Comparison of ENCODE assay signal across 19 mouse cellular contexts in genomic region chr6:8467667-8468337, GRCm38 (mm10). TPM values are rescaled to one million over a fixed set of nuclear protein-coding genes. Genes with fewer than 3 reads are reported as not detected.
DNase-seq lines count a peak whose midpoint lies in the region; ATAC-seq and TF ChIP-seq lines count a peak whose summit lies in the region.
"Had no signal": no experiment of that assay in that cellular context is flagged by ENCODE, and none has a peak within 500 bp of the region (broad histone marks: within the 10 kb centered on the region; RNA-seq: fewer than 3 reads in every experiment).

No protein-coding gene starts in this region.

- no peaks in the 10 kb centered on the region for H3K36me3 ChIP-seq in kidney, embryonic 15.5 days
- H3K36me3 ChIP-seq in kidney, adult 2 months (ENCODE audit: control insufficient read depth, insufficient read depth, low read length): no peaks in the 10 kb centered on the region
- H3K36me3 ChIP-seq in ES-E14 (ENCODE audit: control insufficient read depth, insufficient read depth, low read length, poor library complexity, severe bottlenecking): no peaks in the 10 kb centered on the region
- H3K36me3 ChIP-seq: embryonic facial prominence, embryonic 13.5 days; heart, embryonic 15.5 days; intestine, embryonic 15.5 days; limb, embryonic 10.5 days had no signal

- TF ChIP-seq POLR2A in kidney, adult 2 months (IDR thresholded peaks at IDR 0.05; ENCODE audit: low read depth, low read length): no peak

- H3K4me1 ChIP-seq in kidney, embryonic 15.5 days: peaks cover 7% of the 10 kb centered on the region
- H3K4me1 ChIP-seq in kidney, adult 2 months (ENCODE audit: control insufficient read depth, insufficient read depth, low read length): peaks cover 5% of the 10 kb centered on the region; the same call in 1 of the 2 replicates
- no peaks in the 10 kb centered on the region for H3K4me1 ChIP-seq in ES-E14 (ENCODE audit: control insufficient read depth in 2 of 2, insufficient read depth in 2 of 2, low read length in 2 of 2, poor library complexity in 1 of 2)
- H3K4me1 ChIP-seq: embryonic facial prominence, embryonic 13.5 days; intestine, embryonic 15.5 days; limb, embryonic 10.5 days had no signal

- DNase-seq in kidney, adult 2 months: no peak
- DNase-seq in ES-E14 (ENCODE audit: low read depth, low spot score): peak; percentile 17
- DNase-seq in ZHBTc4 (ENCODE audit: low read depth, low spot score): peak; percentile 36
- DNase-seq in lung, postnatal 10 days: peak; percentile 36
- no peak for DNase-seq in right cerebral cortex, adult 2 months (ENCODE audit: low spot score in 2 of 2)
- DNase-seq: adrenal gland, adult 8-10 months; cerebellum, adult 18-20 months; gastrocnemius, adult 2 months; heart, adult 11 months; thymus, postnatal 14 days had no signal

- in situ Hi-C loops in ES-E14 (cut with MboI; ENCODE audit: low sequenced_read_pairs in 2 of 2, unreplicated experiment in 2 of 2): no loop called here

- H3K9ac ChIP-seq in kidney, embryonic 15.5 days: no peak overlapping the region
- no peak overlapping the region for H3K9ac ChIP-seq in ES-E14 (ENCODE audit: insufficient read depth, low read depth, low read length, poor library complexity, severe bottlenecking)
- H3K9ac ChIP-seq: embryonic facial prominence, embryonic 13.5 days; heart, embryonic 15.5 days; intestine, embryonic 15.5 days had no signal

- no peak for TF ChIP-seq CTCF in kidney, adult 2 months (conservative IDR thresholded peaks at IDR 0.05; ENCODE audit: insufficient read depth, insufficient read length, low read depth, low read length)

- no peaks in the 10 kb centered on the region for H3K9me3 ChIP-seq in kidney, embryonic 15.5 days (replicated peaks)
- no peaks in the 10 kb centered on the region for H3K9me3 ChIP-seq in ES-E14 (ENCODE audit: control insufficient read depth, insufficient read depth, low read depth, low read length)
- H3K9me3 ChIP-seq: embryonic facial prominence, embryonic 13.5 days; heart, embryonic 15.5 days; intestine, embryonic 15.5 days; limb, embryonic 10.5 days had no signal

- 0 out of 2 replicates have a peak, but pooled peaks have one; percentile 49 for ATAC-seq in kidney, embryonic 15.5 days (replicated peaks; ENCODE audit: low FRiP score)
- ATAC-seq in activated CD4-positive, CD25-positive, alpha-beta regulatory T cell, adult 4 months: no peak
- ATAC-seq: intestine, embryonic 15.5 days had no signal

- no peak overlapping the region for H3K4me2 ChIP-seq in kidney, embryonic 15.5 days
- H3K4me2 ChIP-seq: embryonic facial prominence, embryonic 13.5 days; intestine, embryonic 15.5 days; liver, embryonic 11.5 days had no signal

- 50% methylated on average over 10 of the region's 10 CpGs for WGBS in kidney, embryonic 15.5 days
- WGBS in kidney, adult 2 months: 70% methylated on average over 10 of the region's 10 CpGs

- H3K4me3 ChIP-seq in kidney, embryonic 15.5 days (replicated peaks): no peak overlapping the region
- H3K4me3 ChIP-seq in kidney, adult 2 months (ENCODE audit: insufficient read depth, low read depth, low read length): no peak overlapping the region
- no peak overlapping the region for H3K4me3 ChIP-seq in ES-E14 (ENCODE audit: insufficient read depth in 1 of 2, low read depth in 1 of 2, low read length in 2 of 2, poor library complexity in 1 of 2, severe bottlenecking in 1 of 2)
- H3K4me3 ChIP-seq: embryonic facial prominence, embryonic 13.5 days; gastrocnemius, adult 2 months; heart, embryonic 15.5 days; intestine, embryonic 15.5 days; left cerebral cortex, adult 2 months; limb, embryonic 10.5 days had no signal

- no peaks in the 10 kb centered on the region for H3K27me3 ChIP-seq in kidney, embryonic 15.5 days
- no peaks in the 10 kb centered on the region for H3K27me3 ChIP-seq in kidney, adult 2 months (replicated peaks; ENCODE audit: control insufficient read depth, insufficient read depth, low read length)
- H3K27me3 ChIP-seq: embryonic facial prominence, embryonic 13.5 days; heart, embryonic 15.5 days; intestine, embryonic 15.5 days had no signal

- H3K27ac ChIP-seq in kidney, embryonic 15.5 days: no peak overlapping the region
- no peak overlapping the region for H3K27ac ChIP-seq in kidney, adult 2 months (ENCODE audit: insufficient read depth, low read depth, low read length)
- no peak overlapping the region for H3K27ac ChIP-seq in ES-E14 (ENCODE audit: insufficient read depth, low read depth, low read length, poor library complexity, severe bottlenecking)
- H3K27ac ChIP-seq: embryonic facial prominence, embryonic 13.5 days; gastrocnemius, adult 2 months; heart, embryonic 15.5 days; intestine, embryonic 15.5 days; left cerebral cortex, adult 2 months; limb, embryonic 10.5 days; macrophage had no signal

TF ChIP-seq in ES-E14, 5 proteins besides CTCF, POLR2A, EP300 and RAD21:
- TF ChIP-seq ZNF384 (IDR thresholded peaks at IDR 0.05; ENCODE audit: low read depth, low read length) (peak; percentile 86), HCFC1 (IDR thresholded peaks at IDR 0.05; ENCODE audit: borderline replicate concordance, insufficient read depth, low read length) (no peak)

RNA-seq across cellular contexts. Expression of gene Glcci1, which starts 41.6 kb away (rescaled TPM):
- 9.4 and 11.3 TPM in 2 replicates for polyA plus RNA-seq in kidney, embryonic 15.5 days (2015; fragmentation: Nextera tagmentation; extraction: Ambion mirVana)
- polyA plus RNA-seq in kidney, adult 2 months (2012; rRNA removed): 3.6 and 4.0 TPM in 2 replicates
- total RNA-seq in ES-E14 (2012; rRNA removed): 0.94 and 1.8 TPM in 2 replicates
- polyA plus RNA-seq in activated CD4-positive, CD25-positive, alpha-beta regulatory T cell, adult 4 months (2017; shearing (Covaris generic)): 10 to 100 TPM; 18.9 to 29.2 TPM

Comparison
In these comparisons a context has a peak if more than half of its experiments do, and no peak if none do; other contexts are left out.
1. DNase-seq: peak in ES-E14 (single experiment), ZHBTc4 (single experiment) and lung, postnatal 10 days (single experiment); none in kidney, adult 2 months (single experiment) and right cerebral cortex, adult 2 months (0 of 2).